Mouse (Mus musculus): ENCODE results near the gene Tnpo1.

GRCm38 (mm10) chr13:98896013-98896412 lies 30.2 kb downstream of the Tnpo1 start:
- no peak for TF ChIP-seq CTCF (conservative IDR thresholded peaks at IDR 0.05; ENCODE audit: low read length)
- TF ChIP-seq POU5F1 (IDR thresholded peaks at IDR 0.05; ENCODE audit: borderline replicate concordance, low read length), result no peak
